Mouse (Mus musculus): Measurements from ENCODE around the gene Abhd12b. TPM values are rescaled to one million over a fixed set of nuclear protein-coding genes. Genes with fewer than 3 reads are reported as not detected.

The Abhd12b gene
- polyA plus RNA-seq, 1 experiment: 0.34 TPM

DNA sequence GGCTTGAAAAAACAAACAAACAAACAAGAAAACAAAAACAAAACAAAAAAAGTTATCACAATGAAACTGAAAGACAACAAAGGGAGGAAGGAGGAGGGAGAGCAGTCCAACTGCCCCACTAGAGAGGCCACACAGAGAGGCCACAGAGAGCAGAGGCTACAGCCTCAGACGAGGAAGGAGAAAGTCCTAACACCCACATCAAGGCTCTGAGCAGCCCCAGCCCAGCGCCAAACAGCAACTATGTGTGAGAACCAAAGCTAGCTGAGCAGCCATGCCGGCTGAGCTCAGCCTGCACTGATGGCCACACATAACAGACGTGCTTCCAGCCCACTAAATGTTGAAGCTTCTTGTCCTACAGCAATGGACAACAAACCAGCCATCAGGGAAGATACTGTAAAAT, 14.1 kb upstream of the Abhd12b start:
- TF ChIP-seq POLR2A (IDR thresholded peaks at IDR 0.05; ENCODE audit: borderline replicate concordance, extremely low read depth, insufficient read depth, insufficient read length, poor library complexity, severe bottlenecking) (no peak), CTCF (IDR thresholded peaks at IDR 0.05; ENCODE audit: borderline replicate concordance, extremely low read depth, insufficient read depth, insufficient read length) (no peak)
- no peak for DNase-seq (ENCODE audit: low read depth)

DNA sequence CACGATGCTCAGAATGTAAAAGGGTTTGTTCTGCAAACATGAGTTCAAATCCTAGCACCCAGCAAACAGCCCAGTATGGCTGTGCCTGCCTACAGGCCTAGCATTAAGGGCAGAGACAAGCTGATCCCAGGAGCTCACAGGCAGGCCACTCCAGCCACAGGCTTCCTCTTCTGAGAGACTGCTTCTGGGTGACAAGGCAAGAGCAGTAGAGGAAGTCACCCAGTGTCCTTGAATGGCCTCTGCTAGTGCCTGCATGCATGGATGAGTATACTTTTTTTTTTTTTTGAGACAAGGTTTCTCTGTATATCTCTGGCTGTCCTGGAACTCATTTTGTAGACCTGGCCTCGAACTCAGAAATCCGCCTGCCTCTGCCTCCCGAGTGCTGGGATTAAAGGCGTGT, 13.4 kb upstream of the Abhd12b start:
- DNase-seq (ENCODE audit: low read depth): no peak
- TF ChIP-seq CTCF (IDR thresholded peaks at IDR 0.05; ENCODE audit: borderline replicate concordance, extremely low read depth, insufficient read depth, insufficient read length) (no peak), POLR2A (IDR thresholded peaks at IDR 0.05; ENCODE audit: borderline replicate concordance, extremely low read depth, insufficient read depth, insufficient read length, poor library complexity, severe bottlenecking) (no peak)

DNA sequence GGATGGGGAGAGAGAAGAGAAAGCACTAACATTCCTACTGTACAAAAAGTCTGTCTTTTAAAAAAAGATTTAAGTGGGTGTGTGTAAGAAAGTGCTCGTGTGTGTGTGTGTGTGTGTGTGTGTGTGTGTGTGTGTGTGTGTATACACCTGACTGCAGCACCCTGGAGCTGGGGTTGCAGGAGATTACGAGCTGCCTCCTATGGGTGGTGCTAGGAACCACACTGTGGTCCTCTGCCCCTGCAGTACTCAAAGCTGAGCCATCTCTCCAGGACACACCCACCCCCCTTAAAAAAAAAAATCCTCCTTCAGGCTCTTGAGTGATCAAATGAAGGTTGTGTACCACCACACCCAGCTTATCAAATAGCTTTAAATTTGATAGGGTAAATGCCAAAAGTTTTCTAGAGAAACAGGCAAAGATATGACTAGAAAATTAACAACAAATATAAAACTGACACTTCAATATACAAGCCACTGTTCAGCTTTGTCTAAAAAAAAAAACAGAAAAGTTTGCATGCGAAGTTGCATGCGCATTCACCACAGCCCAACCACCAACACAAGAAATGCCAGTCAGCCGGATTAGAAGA, 12.9 kb upstream of the Abhd12b start:
- no peak for DNase-seq (ENCODE audit: low read depth)
- TF ChIP-seq CTCF (IDR thresholded peaks at IDR 0.05; ENCODE audit: borderline replicate concordance, extremely low read depth, insufficient read depth, insufficient read length) (no peak), POLR2A (IDR thresholded peaks at IDR 0.05; ENCODE audit: borderline replicate concordance, extremely low read depth, insufficient read depth, insufficient read length, poor library complexity, severe bottlenecking) (no peak)

DNA sequence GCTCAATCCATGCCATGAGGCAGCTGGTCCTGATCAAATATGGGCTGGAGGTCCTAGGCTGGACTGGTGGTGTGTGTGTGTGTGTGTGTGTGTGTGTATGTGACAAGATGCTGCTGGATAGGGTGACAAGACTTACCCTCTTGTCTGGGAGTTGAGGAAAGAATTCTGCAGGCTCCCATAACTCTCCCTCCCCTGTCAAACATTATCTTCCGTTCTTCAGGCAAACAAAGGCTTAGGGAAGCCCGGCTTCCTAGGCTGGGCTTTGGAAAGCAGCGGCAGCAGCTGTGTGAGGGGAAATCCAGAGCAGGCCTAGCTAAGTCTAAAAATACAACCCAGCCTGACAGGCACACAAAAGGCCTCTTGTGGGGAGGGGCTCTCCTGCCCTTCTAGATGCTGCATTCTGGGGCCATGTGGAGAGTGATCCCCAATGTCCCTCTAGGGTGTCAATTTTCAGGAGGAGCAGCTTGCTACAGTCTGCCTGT, 9.8 kb upstream of the Abhd12b start:
- peak; percentile 47 for DNase-seq (ENCODE audit: low read depth)

DNA sequence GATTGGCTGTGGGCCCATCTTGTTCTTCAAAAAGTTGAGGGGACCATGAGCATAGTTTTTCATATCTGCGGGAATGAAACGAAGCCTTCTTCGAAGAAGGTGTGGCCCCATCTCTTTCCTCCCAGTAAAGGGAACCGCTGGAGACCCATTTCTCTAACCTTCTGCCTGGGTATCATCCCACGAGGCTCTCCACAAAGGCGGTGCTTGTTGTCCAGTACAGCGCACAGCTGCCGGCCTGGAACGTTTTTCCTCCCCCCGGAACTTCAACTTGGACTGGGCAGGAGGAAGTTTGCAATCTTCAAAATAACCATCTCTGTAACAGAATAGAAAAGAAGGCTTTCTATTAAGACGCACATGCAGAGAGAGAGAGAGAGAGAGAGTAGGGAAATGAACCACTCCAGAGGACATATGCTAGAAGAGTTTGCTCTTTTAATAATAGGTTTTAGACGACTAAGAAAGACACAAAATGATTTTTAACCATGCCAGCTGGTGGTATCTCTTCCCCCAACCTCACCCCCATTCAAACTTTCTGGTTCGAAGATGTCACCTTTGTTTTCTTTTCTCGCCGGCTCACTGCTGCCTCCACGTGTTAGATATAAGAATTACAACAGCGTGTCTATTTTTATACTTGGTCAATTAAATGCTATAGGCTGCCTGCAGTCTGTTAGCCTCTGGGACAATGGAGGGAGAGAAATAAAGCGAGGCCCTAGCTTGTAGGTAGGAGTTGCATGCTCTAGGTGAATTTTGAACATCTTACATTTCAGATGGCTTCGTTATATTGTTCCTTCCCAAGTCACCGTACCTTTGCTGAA, 9.1 kb upstream of the Abhd12b start:
- peak; percentile 78 for DNase-seq (ENCODE audit: low read depth)
- TF ChIP-seq POLR2A (IDR thresholded peaks at IDR 0.05; ENCODE audit: borderline replicate concordance, extremely low read depth, insufficient read depth, insufficient read length, poor library complexity, severe bottlenecking): no peak
- peak; percentile 69 for TF ChIP-seq CTCF (IDR thresholded peaks at IDR 0.05; ENCODE audit: borderline replicate concordance, extremely low read depth, insufficient read depth, insufficient read length)

DNA sequence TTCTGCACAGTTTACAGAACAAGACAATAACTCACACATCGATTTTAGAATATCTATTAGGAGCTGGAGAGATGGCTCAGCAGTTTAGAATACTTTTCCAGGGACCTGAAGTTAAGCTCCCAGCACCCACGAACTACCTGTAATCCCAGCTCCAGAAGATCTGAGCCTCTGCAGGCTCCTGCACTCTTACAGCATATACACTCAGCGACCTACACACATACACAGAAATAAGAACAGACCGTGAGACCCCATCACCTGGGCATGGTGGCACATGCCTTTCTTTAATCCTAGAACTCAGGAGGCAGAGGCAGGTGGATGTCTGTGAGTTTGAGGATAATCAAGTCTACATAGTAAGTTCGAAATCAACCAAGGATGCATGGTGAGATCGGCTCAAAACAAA, 8.4 kb upstream of the Abhd12b start:
- DNase-seq (ENCODE audit: low read depth): no peak
- TF ChIP-seq POLR2A (IDR thresholded peaks at IDR 0.05; ENCODE audit: borderline replicate concordance, extremely low read depth, insufficient read depth, insufficient read length, poor library complexity, severe bottlenecking) (no peak), CTCF (IDR thresholded peaks at IDR 0.05; ENCODE audit: borderline replicate concordance, extremely low read depth, insufficient read depth, insufficient read length) (no peak)

DNA sequence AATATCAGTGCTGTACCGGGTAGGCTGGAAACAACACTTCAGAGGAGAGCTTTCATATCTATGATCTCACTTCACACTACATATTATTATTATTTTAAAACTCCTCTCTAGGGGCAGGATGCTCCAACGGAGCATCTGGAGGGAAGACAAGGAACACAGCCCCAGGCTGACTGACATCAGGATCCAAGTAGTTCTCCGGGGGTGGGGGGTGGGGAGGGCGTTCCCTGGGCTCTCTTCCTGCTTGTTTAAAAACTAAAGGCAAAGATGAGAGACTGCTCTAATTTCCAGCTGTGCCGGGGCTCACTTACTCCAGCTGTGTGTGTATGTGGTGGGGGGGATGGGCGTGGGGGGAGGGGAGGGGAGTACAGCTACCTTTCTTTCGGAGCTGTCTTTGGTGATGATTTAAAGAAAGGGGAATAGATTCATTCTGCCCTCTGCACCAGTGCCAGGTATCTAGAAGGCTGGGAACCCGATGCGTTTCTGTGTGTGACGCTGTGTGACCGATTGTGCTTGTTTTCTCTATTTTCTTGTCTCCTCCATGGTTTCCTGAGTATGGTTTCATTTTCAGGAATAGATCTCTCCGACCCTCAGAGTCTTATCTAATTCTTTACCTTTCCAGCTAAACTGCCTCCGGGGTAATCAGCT, 5.8 kb upstream of the Abhd12b start:
- TF ChIP-seq POLR2A (IDR thresholded peaks at IDR 0.05; ENCODE audit: borderline replicate concordance, extremely low read depth, insufficient read depth, insufficient read length, poor library complexity, severe bottlenecking) (no peak), CTCF (IDR thresholded peaks at IDR 0.05; ENCODE audit: borderline replicate concordance, extremely low read depth, insufficient read depth, insufficient read length) (no peak)
- peak; percentile 76 for DNase-seq (ENCODE audit: low read depth)

DNA sequence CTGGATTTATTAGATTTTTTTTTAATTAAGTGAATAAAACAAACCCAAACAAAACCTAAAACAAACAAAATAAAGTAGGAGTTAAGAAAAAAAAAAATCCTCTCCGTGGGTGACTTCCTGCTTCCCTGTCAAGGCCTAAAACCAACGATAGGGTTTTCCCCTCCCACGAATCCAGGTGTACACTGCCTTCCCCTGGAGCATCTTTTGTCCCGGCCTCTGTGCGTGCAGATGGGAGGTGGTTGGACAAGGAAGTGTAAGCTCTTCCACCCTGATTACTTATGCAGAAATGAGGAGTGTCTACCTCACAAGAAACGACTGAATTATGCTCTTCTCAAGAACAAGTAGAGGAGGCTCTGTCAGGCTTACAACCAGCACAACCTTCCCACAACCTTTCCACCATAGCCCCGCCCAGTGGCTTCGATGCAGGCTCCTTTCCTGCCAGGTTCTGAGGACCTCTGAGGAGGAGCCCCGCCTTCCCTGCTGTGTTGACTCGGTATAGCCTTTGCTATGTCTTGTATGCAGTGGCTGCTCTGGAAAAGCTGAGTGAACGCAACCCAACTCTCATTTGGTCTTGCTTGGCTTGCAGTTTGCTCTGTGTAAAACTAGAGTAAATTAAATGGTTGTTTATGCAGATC, 5.2 kb upstream of the Abhd12b start:
- TF ChIP-seq CTCF (IDR thresholded peaks at IDR 0.05; ENCODE audit: borderline replicate concordance, extremely low read depth, insufficient read depth, insufficient read length) (no peak), POLR2A (IDR thresholded peaks at IDR 0.05; ENCODE audit: borderline replicate concordance, extremely low read depth, insufficient read depth, insufficient read length, poor library complexity, severe bottlenecking) (no peak)
- peak; percentile 56 for DNase-seq (ENCODE audit: low read depth)

DNA sequence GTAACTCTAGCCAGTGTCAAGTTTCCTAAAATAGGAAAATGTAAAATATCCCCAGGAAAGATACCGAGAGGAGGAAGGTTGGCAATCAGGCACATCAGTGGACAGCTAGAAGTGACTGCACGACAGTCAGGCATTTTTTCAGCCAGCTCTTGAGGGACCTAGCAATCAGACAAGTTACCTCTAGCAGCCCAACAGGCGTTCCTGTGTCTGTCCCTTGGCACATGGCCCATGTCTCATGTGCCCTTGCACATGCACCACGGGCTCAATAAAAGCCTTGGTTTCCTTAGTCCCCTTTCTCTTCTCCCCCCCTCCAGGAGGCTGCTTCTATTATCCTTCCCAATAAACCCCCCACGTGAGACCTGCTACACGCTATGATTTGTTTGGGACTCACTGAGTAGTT, 2.3 kb downstream of the Abhd12b start:
- TF ChIP-seq POLR2A (IDR thresholded peaks at IDR 0.05; ENCODE audit: borderline replicate concordance, extremely low read depth, insufficient read depth, insufficient read length, poor library complexity, severe bottlenecking) (no peak), CTCF (IDR thresholded peaks at IDR 0.05; ENCODE audit: borderline replicate concordance, extremely low read depth, insufficient read depth, insufficient read length) (no peak)
- peak; percentile 42 for DNase-seq (ENCODE audit: low read depth)

DNA sequence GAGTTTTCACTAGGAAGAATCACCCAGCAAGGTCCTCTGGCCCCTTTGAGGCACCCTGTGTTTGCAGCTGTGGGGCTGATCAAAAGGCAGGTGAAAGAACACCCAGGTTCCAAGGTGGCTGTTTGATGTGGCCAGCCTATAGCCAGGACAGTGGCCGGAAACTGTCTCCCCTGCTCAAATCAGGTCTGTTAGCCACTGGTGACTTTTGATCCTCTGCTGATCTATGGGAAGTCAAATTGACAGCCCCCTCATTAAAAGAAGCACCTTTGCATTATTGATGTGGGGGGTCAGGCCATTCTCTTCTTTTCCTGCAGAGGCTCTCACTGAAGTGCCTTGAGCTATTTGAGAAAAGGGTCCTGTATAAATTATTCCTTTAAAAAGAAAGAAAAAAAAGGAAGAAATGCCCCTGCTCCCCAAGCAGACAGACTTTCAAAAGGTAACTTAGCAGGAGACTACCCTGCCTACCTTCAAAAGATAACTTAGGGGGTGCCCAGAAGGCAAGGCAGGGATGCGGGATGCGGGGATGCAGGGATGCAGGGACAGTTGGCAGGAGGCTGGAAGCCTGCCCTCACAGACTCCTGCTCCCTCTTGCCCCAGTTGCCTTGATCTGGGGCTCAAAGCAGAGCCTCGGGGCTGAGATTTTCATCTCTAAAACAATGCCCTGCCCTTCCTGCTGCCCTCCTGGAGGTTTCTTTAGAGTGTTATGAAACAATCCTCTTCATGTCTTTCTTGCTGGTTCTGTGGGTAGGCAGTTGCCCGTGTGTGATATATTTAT, 3.5 kb downstream of the Abhd12b start:
- peak; percentile 77 for DNase-seq (ENCODE audit: low read depth)
- TF ChIP-seq POLR2A (IDR thresholded peaks at IDR 0.05; ENCODE audit: borderline replicate concordance, extremely low read depth, insufficient read depth, insufficient read length, poor library complexity, severe bottlenecking): no peak
- no peak for TF ChIP-seq CTCF (IDR thresholded peaks at IDR 0.05; ENCODE audit: borderline replicate concordance, extremely low read depth, insufficient read depth, insufficient read length)

DNA sequence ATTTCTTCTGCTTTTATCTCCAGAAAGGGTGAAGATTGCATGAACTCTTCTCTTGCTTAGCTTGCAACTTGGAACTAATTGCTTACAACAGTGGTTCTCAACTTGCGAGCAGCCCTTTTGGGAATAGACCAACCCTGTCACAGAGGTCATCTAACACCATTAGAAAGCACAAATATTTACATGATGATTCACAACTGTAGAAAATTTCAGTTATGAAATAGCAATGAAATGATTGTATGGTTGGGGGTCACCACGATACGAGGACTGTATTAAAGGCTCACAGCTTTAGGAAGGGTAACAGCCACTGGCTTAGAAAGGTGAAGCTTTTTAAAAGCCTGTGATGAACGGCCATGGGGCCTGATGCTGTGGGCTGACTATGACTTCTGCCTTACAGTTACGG, 7.1 kb downstream of the Abhd12b start:
- no peak for TF ChIP-seq CTCF (IDR thresholded peaks at IDR 0.05; ENCODE audit: borderline replicate concordance, extremely low read depth, insufficient read depth, insufficient read length)
- no peak for TF ChIP-seq POLR2A (IDR thresholded peaks at IDR 0.05; ENCODE audit: borderline replicate concordance, extremely low read depth, insufficient read depth, insufficient read length, poor library complexity, severe bottlenecking)
- no peak for DNase-seq (ENCODE audit: low read depth)
